Mouse (Mus musculus): ENCODE data around the gene Atp6v0a1. TPM values are rescaled to one million over a fixed set of nuclear protein-coding genes. Genes with fewer than 3 reads are reported as not detected.
A peak's percentile ranks its signal among the peaks of the same experiment; 100 is the strongest.

Gene Atp6v0a1
- total RNA-seq, 2 experiments from 2014 or later, result 451 to 457 TPM

GRCm38 (mm10) chr11:101083083-101083697, 73.9 kb downstream of the Atp6v0a1 start:
- no peak for DNase-seq (ENCODE audit: low spot score in 2 of 2)

DNA sequence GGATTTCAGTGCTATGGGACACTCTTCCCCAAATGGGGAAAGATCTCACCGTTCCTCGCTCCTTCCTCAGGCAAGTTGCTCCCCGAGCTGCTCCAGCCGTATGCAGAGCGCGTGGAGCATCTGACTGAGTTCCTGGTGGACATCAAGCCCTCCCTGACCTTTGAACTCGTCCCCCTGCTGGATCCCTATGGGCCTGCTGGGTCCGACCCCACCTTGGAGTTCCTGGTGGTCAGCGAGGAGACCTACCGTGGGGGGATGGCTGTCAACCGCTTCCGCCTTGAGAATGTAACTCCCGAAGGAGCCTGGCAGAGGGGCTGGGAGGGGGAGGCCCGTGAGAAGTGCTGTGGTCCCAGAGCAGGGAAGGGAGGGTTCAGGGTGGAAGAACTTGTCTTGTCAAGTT, 75.0 kb downstream of the Atp6v0a1 start:
- DNase-seq (ENCODE audit: low spot score in 2 of 2), result no peak

GRCm38 (mm10) chr11:101084811-101085210, 75.6 kb downstream of the Atp6v0a1 start:
- DNase-seq (ENCODE audit: low spot score in 2 of 2), result no peak

GRCm38 (mm10) chr11:101085617-101086322, 76.5 kb downstream of the Atp6v0a1 start:
- no peak for DNase-seq (ENCODE audit: low spot score in 2 of 2)

DNA sequence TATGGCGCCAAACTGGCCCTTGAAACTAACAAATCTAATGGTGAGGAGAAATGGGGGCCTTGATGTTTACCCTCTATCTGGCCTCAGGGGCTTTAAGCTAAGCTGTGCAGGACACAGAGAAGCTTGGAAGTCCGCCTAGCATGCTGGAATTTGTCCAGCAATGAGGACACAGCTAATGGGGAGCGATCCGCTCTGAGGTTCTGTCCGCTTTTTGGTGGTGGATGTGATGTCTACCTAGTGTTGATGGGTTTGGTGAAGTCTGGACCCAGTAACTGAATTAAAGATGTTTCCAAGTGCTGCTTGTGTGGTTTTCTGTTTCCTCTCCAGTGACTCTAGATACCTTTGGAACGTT, 77.0 kb downstream of the Atp6v0a1 start:
- DNase-seq (ENCODE audit: low spot score in 2 of 2), result no peak

GRCm38 (mm10) chr11:101086756-101087681, 77.8 kb downstream of the Atp6v0a1 start, which contains the start of gene Mlx:
TSS of gene Mlx (plus strand) at chr11:101087277.
- peak; percentile 88 to 94 for DNase-seq (ENCODE audit: low spot score in 2 of 2)

DNA sequence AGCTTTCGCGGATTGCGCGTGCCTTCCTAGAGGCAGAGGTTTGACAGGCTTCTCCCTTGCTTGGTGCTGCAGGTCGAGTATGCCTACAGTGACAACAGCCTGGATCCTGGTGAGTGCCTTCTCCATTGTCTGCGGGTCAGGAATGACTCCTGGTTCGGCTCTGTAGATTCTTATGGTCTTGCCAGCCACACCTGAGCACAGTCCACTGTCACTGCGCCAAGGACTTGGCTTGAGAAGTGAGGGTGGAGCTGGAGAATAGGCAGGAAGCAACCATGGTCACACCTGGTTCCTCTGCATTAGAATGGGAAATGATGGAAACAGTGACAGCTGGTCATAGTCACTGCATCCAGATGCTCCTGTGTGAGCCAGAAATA, 78.4 kb downstream of the Atp6v0a1 start:
- no peak for DNase-seq (ENCODE audit: low spot score in 2 of 2)

DNA sequence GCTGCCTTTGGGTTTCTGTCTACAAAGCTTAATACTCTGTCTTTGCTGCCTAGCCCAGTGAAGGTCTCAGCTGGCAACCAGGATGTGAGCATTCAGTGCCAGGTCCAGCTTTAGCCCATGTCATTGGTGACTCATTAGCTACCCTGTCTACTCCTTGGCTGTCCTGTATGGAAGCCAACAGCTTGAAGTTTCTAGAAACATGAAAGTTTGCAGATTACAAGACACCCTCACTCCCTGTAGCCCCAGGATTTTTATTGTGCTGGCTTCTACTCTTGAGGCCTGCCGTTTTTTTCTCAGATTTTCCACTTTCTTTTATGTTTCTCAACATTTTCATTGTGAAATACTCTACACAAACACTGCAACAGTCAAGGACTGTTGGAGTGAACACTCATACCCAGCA, 80.7 kb downstream of the Atp6v0a1 start:
- no peak for DNase-seq (ENCODE audit: low spot score in 2 of 2)

DNA sequence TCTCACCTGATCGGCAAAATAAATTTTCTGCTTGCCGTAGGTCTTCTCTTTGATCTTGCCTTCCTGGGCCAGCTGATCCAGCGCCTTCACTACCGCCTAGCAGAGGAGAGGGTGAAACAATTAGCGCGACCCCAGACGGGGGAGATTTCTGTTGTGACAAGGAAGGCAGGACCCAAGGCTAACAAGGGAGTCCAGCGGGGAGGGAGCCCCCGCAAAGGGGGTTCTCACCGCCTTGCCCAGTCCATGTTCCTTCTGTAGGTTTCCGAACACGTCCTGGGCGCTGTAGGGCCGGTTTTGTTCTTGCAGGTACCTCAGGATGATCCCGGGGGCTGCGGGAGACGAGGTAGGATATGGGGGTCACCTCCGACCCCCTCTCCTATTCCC, 85.7 kb downstream of the Atp6v0a1 start:
- DNase-seq (ENCODE audit: low spot score in 2 of 2), result peak in 1 of 2 experiments; percentile 44

DNA sequence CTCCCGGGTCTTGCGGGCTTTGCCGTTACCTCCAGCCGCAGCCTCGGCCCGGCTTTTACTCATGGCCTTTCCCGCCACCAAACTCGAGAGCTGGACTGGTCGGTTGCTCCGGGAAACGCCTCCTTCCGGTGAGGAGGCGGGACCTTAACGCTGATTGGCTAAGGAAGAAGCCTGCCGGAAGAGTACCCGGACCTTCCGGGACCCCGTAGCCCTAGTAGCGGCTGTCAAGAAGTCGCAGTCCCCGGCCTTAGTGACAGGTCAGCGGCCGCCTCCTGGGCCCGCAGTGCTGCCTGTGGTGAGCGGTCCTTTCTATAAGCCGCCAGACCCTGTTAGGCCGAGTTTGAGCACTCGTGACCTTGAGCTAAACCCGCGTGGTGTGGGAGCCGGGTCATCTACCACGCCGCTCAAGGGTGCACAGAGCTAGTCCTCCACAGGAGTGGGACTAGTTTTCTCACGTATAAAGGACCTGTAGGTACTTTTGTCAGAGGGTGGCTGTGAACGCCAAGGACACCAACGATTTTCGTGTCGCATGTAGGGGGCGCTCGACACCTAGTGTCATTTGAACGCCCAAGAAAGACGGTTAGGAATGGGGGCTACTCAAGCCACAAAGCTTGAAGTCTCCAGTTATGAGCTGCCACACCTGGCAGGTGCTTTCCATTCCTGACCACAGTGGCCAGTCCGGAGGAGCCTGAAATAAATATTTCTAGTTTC, 86.2 kb downstream of the Atp6v0a1 start, which contains the start of gene Psmc3ip:
Gene Psmc3ip (minus strand): TSS at position 123 of the 711 bp plus-strand sequence.
- peak; percentile 91 to 95 for DNase-seq (ENCODE audit: low spot score in 2 of 2)

- DNase-seq (ENCODE audit: low spot score in 2 of 2), result no peak
Measured at GRCm38 (mm10) chr11:101098231-101098630, 89.0 kb downstream of the Atp6v0a1 start.

GRCm38 (mm10) chr11:101103011-101103410, 93.8 kb downstream of the Atp6v0a1 start:
- DNase-seq (ENCODE audit: low spot score in 2 of 2), result no peak

DNA sequence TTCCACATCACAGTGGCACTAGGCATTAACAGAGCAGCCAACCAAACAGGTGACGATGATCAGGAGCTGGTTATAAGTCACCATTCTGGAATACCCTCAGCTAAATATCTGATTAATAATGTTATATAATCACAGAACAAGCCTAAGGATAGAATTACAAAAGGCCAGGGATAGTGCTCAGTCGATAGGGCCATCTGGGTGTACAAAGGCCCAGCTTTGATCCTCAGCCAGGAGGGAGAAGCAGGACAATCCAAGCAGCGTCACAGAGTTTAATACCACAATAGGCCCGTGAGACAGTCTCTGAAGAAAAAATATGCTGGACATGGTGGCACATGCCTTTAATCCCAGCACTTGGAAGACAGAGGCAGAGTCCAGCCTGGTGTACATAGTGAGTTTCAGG, 100.1 kb downstream of the Atp6v0a1 start:
- no peak for DNase-seq (ENCODE audit: low spot score in 2 of 2)

- no peak for DNase-seq (ENCODE audit: low spot score in 2 of 2)
Measured at GRCm38 (mm10) chr11:101110708-101111107, 101.5 kb downstream of the Atp6v0a1 start.

DNA sequence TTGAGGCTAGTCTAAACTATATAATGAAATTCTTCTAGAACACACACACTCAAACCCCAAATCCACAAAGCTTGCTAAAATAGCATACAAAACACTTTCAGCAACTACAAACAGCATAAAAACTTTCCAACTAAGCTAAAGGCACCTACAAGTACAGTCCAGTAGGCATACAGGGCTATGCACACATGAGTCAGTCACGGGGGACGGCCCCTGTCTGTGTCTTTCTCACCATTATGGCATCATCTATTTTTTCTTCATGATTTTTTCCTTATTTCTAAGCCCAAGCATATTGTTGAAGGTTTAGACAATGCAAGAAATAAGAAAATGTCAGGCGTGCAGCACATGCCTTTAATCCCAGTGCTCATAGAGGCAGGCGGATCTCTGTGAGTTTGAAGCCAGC, 101.9 kb downstream of the Atp6v0a1 start:
- no peak for DNase-seq (ENCODE audit: low spot score in 2 of 2)

DNA sequence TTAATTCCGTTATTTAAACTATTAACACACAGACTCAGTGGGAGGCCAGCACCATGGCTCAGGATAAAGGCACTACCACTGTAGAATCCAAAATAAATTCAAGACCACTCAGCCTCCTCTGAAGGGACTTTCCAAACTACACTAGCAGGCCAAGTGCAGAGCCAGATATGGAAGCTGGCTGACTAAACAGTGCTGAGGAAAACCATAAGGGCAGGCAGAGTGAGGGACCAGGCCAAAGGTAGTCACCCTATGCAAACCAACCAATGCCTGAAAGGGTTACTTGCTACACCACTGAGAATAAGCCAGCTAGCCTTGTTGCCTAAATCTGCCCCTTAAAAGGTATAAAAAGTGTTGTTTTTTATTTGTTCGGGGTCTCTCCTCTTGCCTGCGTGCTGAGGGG, 102.9 kb downstream of the Atp6v0a1 start:
- DNase-seq (ENCODE audit: low spot score in 2 of 2), result no peak

Small RNAs within 50 kb of the gene (microRNA-seq; reads per million reads assigned to microRNA genes)
- 3.2 to 5.7 reads per million in 2 experiments for gene Mir6928

Other genes with a start within 250 kb of the Atp6v0a1 start
- gene Kcnh4, start 249.5 kb upstream of the Atp6v0a1 start, total RNA-seq (2021), result 1 to 10 TPM; 1.0 to 1.3 TPM
- not detected for gene Hcrt, start 246.5 kb upstream of the Atp6v0a1 start, total RNA-seq (2021)
- 1 to 10 TPM; 7.0 to 8.7 TPM for gene Ghdc, start 238.5 kb upstream of the Atp6v0a1 start, total RNA-seq (2021)
- 10 to 100 TPM; 12.5 to 16.2 TPM for gene Stat5b, start 158.7 kb upstream of the Atp6v0a1 start, total RNA-seq (2021)
- 1 to 10 TPM; 4.4 to 5.1 TPM for gene Stat5a, start 150.1 kb upstream of the Atp6v0a1 start, total RNA-seq (2021)
- gene Stat3, start 69.9 kb upstream of the Atp6v0a1 start, total RNA-seq (2021), result 10 to 100 TPM; 34.9 to 36.4 TPM
- 10 to 100 TPM; 16.3 to 21.5 TPM for gene Cavin1, start 38.6 kb upstream of the Atp6v0a1 start, total RNA-seq (2021)
- 10 to 100 TPM in 1 of 2 experiments, 1 to 10 TPM in 1; 9.3 to 10.3 TPM for gene Naglu, start 60.6 kb downstream of the Atp6v0a1 start, total RNA-seq (2021)
- gene Hsd17b1, start 69.0 kb downstream of the Atp6v0a1 start, total RNA-seq (2021), result under 1 TPM; 0.38 to 0.81 TPM
- 10 to 100 TPM; 32.6 to 35.7 TPM for gene Coasy, start 73.1 kb downstream of the Atp6v0a1 start, total RNA-seq (2021)
- gene Mlx, start 77.8 kb downstream of the Atp6v0a1 start, total RNA-seq (2021), result 10 to 100 TPM; 46.3 to 49.6 TPM
- 1 to 10 TPM; 2.7 to 4.9 TPM for gene Psmc3ip, start 86.0 kb downstream of the Atp6v0a1 start, total RNA-seq (2021)
- gene Retreg3, start 110.4 kb downstream of the Atp6v0a1 start, total RNA-seq (2021), result 10 to 100 TPM; 57.1 to 61.1 TPM
- 10 to 100 TPM; 48.9 to 52.6 TPM for gene Tubg1, start 110.5 kb downstream of the Atp6v0a1 start, total RNA-seq (2021)
- 10 to 100 TPM; 36.7 to 41.0 TPM for gene Tubg2, start 146.5 kb downstream of the Atp6v0a1 start, total RNA-seq (2021)
- 100 to 1,000 TPM; 137 to 149 TPM for gene Cntnap1, start 161.1 kb downstream of the Atp6v0a1 start, total RNA-seq (2021)
- gene Plekhh3, start 161.9 kb downstream of the Atp6v0a1 start, total RNA-seq (2021), result 10 to 100 TPM; 14.2 to 16.1 TPM
- under 1 TPM in 1 of 2 experiments, not detected in 1; 0.18 TPM for gene Ccr10, start 166.0 kb downstream of the Atp6v0a1 start, total RNA-seq (2021)
- gene Ezh1, start 217.0 kb downstream of the Atp6v0a1 start, total RNA-seq (2021), result 10 to 100 TPM; 38.2 to 40.0 TPM
- 10 to 100 TPM; 74.0 to 75.7 TPM for gene Ramp2, start 236.6 kb downstream of the Atp6v0a1 start, total RNA-seq (2021)
- 10 to 100 TPM; 72.3 to 80.9 TPM for gene Vps25, start 244.3 kb downstream of the Atp6v0a1 start, total RNA-seq (2021)